Mouse (Mus musculus): ENCODE results near the gene Cyp3a25. TPM values are rescaled to one million over a fixed set of nuclear protein-coding genes. Genes with fewer than 3 reads are reported as not detected.
"Not testable (repeated sequence)": the region's sequence is repeated elsewhere in the genome, so short reads cannot be mapped to it uniquely, and the experiment has no call there.

Gene Cyp3a25
- not detected in 2 replicates for polyA plus RNA-seq (2016; fragmentation: Nextera tagmentation; extraction: Ambion mirVana)

DNA sequence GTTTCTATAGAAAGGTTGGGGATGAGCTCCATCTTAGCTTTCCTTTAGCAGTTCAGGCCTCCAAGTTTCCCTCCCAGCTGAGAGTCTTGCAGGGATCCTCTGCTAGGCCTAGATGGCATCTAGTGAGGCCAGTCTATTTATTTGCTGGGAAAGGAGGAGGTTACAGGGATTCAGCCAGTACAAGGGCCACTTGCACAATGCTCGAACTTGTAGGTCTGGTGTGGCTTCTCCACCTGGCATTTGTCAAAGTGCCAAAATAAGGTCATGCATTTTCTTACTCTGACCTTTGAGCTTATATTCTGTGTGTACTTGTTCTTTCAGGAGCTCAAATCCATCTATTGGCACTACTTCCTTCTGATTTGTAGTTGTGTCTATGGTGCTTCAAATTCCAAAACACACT, at the start of gene Cyp3a25:
Gene Cyp3a25 (minus strand): TSS at position 110 of the 400 bp plus-strand sequence.
- 64% methylated on average over 1 of the region's 1 CpGs for WGBS
- ATAC-seq (ENCODE audit: low FRiP score, low read depth); H3K4me1 ChIP-seq; H3K9ac ChIP-seq (replicated peaks); H3K4me2 ChIP-seq (replicated peaks); H3K27ac ChIP-seq (replicated peaks); H3K36me3 ChIP-seq; H3K27me3 ChIP-seq; H3K4me3 ChIP-seq: not testable (repeated sequence)
- peaks cover 44% of the 10 kb centered on the region for H3K9me3 ChIP-seq

DNA sequence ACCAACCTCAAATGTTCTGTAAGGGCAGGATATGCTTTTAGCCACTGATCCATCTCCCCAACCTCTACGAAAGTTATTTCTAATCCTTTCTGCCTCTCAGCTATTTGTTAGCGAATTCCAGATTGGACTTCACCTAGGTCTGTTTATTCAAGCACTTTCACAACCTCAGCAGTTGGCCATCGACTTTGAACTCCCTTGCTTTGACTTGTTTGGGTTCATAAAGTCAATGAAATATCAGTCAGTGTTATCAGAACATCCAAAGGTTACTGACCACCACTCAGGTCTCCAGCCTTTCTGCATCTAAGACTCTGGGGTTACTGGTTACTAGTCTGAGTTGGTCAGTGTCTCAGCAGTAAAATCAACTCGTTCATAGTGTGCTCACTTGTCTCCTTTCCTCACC, 11.7 kb upstream of the Cyp3a25 start:
- H3K9me3 ChIP-seq: peaks cover 31% of the 10 kb centered on the region; the same call in 1 of the 2 replicates
- H3K27me3 ChIP-seq: no peaks in the 10 kb centered on the region
- no peak for ATAC-seq (ENCODE audit: low FRiP score, low read depth)
- WGBS: 39% methylated on average over 4 of the region's 4 CpGs
- no peak overlapping the region for H3K9ac ChIP-seq (replicated peaks)
- H3K4me1 ChIP-seq: no peaks in the 10 kb centered on the region
- no peak overlapping the region for H3K4me2 ChIP-seq (replicated peaks)
- no peak overlapping the region for H3K27ac ChIP-seq (replicated peaks)
- H3K36me3 ChIP-seq: no peaks in the 10 kb centered on the region
- no peak overlapping the region for H3K4me3 ChIP-seq

DNA sequence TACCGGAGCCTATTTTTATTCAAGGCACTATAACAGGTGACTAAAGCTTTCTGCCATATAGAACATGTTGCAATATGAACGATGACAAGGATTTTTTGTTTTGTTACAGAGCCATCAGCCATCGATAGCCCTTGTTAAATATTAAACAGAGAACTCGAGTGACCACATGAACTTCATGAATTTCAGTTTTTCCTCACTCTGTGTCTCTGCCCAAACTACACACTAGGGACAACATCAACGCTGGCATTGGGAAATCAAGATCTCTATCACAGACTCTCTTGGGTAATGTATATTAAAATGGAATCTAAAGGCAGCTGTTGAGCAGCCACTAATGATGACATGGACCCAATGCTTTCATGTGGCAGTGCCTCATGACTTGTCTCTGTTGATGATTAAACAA, 8.9 kb upstream of the Cyp3a25 start:
- Histone ChIP-seq H3K36me3 (no peaks in the 10 kb centered on the region), H3K9me3 (peaks cover 43% of the 10 kb centered on the region), H3K4me1 (no peaks in the 10 kb centered on the region), H3K9ac (replicated peaks) (no peak overlapping the region), H3K27me3 (no peaks in the 10 kb centered on the region), H3K4me3 (no peak overlapping the region), H3K27ac (replicated peaks) (no peak overlapping the region), H3K4me2 (replicated peaks) (no peak overlapping the region)
- 78% methylated on average over 5 of the region's 5 CpGs for WGBS
- ATAC-seq (ENCODE audit: low FRiP score, low read depth): no peak

DNA sequence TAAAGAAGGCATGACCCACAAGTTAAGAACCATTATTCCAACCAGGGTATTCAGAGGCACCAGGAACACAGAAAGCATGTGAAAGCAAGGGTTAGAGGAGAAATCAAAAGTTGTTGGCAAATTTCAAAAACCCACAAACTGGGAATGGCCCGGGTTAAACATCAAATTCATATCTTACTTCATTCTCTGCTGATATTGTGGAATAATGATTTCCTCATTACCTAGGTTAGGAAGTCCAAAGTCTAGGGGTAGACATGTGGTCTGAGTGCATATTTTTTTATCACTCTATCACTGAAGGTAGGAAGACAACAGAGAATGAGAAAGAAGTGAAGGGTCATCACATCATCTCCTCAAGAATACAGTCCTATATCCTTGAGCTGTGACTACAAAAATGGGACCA, 1.8 kb upstream of the Cyp3a25 start:
- peaks cover 46% of the 10 kb centered on the region for H3K9me3 ChIP-seq
- H3K4me1 ChIP-seq: no peaks in the 10 kb centered on the region
- no peaks in the 10 kb centered on the region for H3K27me3 ChIP-seq
- H3K27ac ChIP-seq (replicated peaks): no peak overlapping the region
- no peaks in the 10 kb centered on the region for H3K36me3 ChIP-seq
- ATAC-seq (ENCODE audit: low FRiP score, low read depth): no peak
- H3K4me2 ChIP-seq (replicated peaks): no peak overlapping the region
- H3K4me3 ChIP-seq: no peak overlapping the region
- 74% methylated on average over 1 of the region's 1 CpGs for WGBS
- no peak overlapping the region for H3K9ac ChIP-seq (replicated peaks)

DNA sequence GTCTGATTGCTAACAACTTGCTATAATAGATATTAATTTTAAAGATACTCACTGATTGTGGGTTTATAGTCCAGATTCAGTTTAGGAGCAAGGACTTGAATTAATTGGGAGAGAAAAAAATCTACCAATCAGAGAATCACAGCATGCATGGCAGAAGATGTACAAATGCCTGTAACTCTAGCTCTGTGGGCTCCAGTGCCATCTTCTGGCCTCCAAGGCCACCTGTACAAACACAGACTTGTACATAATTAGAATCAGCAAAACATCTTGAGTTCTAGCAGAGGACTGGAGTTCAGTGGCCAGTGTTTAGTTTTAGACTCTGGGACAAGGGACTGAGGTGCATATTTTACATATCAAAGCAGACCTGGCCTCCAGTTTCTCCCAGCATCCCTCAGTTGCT, 42.3 kb downstream of the Cyp3a25 start:
- Histone ChIP-seq H3K9ac (replicated peaks) (no peak overlapping the region), H3K4me3 (no peak overlapping the region), H3K27me3 (no peaks in the 10 kb centered on the region), H3K36me3 (no peaks in the 10 kb centered on the region), H3K27ac (replicated peaks) (no peak overlapping the region), H3K9me3 (peaks cover 46% of the 10 kb centered on the region), H3K4me1 (no peaks in the 10 kb centered on the region), H3K4me2 (replicated peaks) (no peak overlapping the region)
- no peak for ATAC-seq (ENCODE audit: low FRiP score, low read depth)

Other genes starting within 250 kb of the Cyp3a25 start
- gene Cyp3a44, start 203.7 kb downstream of the Cyp3a25 start, polyA plus RNA-seq (2016; fragmentation: Nextera tagmentation; extraction: Ambion mirVana): not detected in 2 replicates
- not detected in 2 replicates for gene Cyp3a11, start 129.7 kb downstream of the Cyp3a25 start, polyA plus RNA-seq (2016; fragmentation: Nextera tagmentation; extraction: Ambion mirVana)
- not detected in 2 replicates for gene Cyp3a59, start 69.6 kb upstream of the Cyp3a25 start, polyA plus RNA-seq (2016; fragmentation: Nextera tagmentation; extraction: Ambion mirVana)
- gene Gm5565, start 150.9 kb upstream of the Cyp3a25 start, polyA plus RNA-seq (2016; fragmentation: Nextera tagmentation; extraction: Ambion mirVana): not detected in 2 replicates
- not detected in 2 replicates for gene Gm6309, start 161.1 kb upstream of the Cyp3a25 start, polyA plus RNA-seq (2016; fragmentation: Nextera tagmentation; extraction: Ambion mirVana)
- gene 1700001J03Rik, start 175.7 kb upstream of the Cyp3a25 start, polyA plus RNA-seq (2016; fragmentation: Nextera tagmentation; extraction: Ambion mirVana): not detected in 2 replicates
- 25.5 and 28.6 TPM in 2 replicates for gene Rnf6, start 211.9 kb upstream of the Cyp3a25 start, polyA plus RNA-seq (2016; fragmentation: Nextera tagmentation; extraction: Ambion mirVana)
- 34.0 and 39.1 TPM in 2 replicates for gene Cdk8, start 221.6 kb upstream of the Cyp3a25 start, polyA plus RNA-seq (2016; fragmentation: Nextera tagmentation; extraction: Ambion mirVana)